Mouse (Mus musculus): ENCODE measurements at regions not wholly inside any gene's neighbourhood (a gene's known extent, or its start where the extent isn't known, plus 50 kb on each side); places are given as distances from the start of the nearest gene placed in this dataset.

DNA sequence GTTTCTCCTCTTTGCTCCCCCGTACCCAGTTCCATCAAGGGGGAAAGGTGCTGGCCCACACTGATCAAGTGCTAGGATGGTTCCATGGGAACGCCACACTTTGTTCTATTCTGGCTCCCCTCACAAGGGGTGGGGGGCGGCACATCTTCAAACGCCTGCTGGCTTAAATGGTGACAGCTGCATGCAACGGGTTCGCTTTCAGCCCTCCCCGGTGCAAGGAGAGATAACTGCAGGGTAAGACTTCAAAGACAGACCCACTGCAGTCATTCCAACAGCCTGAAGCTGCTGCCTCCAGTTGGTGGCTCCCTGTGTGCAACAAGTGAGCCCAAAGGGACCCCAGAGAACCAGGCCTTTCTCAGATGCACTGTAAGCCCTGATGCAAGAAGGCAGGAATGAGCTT, 173.9 kb upstream of the Lef1 start:
- DNase-seq = no peak

DNA sequence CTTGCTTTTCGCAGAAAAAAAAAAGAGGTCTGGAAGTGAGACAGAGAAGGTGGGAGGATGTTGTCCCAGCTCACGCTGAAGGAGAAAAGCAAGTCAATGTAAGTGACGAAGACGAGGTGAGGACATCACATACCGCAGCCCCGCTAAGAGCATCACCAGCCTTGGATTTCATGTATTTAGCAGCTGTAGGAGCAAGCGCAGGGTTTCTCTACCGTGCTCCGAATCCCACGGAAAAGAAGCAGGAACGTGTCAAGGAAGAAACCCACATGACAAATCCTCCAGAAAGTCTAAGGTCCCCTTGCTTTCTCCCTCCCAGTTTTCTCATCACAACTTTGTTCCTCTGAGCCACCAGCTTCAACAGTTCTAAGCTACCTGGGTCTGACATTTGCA, 174.3 kb upstream of the Lef1 start:
- DNase-seq = no peak

GRCm38 (mm10) chr3:130935302-130935925, 174.9 kb upstream of the Lef1 start:
- no peak for DNase-seq

DNA sequence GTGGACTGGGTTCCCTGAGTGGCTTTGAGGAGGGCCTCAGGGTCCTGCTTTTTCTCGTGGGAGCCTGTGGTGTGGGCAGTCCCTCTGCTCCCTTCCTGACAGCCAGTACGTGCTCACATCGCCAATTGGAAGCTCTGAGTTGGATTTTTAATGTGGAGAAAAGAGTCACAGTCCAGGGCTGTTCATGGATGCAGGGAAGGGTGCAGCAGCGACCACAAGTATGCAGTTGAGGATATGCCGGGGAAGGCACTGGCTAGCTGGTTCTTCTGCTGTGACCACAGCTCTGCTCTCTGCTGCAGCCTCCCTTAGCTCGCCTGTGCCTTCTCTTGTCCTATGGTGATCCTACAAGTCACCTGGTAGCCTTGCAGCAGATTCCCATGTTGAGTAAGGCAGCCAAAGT, 177.5 kb upstream of the Lef1 start:
- DNase-seq = no peak

DNA sequence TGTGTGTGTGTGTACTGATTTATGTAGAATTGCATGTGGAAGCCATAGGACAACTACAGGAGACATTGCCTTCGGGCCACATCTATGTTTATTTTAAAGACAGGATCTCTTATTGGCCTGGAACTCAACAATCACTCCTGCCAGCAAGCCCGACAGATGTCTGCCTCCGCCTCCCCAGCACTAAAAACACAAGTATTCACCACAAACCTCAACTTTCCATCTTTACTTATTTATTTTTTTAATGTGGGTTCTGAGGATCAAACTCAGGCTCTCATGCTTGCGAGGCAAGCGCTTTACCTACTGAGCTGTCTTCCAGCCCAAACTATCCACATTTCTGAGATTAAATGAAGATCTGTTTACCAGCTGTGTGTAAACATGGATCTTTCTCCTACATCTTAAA, 178.0 kb upstream of the Lef1 start:
- DNase-seq = no peak

DNA sequence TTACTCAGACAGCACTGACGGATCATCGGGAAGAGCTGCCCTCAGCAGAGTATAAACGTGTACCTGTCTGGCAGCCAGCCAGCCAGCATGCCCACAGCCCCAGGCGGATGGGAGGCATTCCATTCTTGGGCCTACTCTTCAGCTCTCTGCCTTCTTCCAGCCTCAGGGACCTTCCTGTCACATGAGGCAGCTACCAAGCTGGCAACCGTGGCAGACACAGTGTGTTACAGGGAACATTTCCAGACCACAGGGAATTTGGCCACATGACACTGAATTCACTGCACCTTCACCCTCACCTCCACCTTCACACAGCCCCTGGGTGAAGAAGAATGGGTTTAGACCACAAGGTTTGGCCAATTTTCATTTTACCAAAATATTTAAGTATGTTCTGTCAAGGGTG, 185.3 kb upstream of the Lef1 start:
- no peak for DNase-seq

GRCm38 (mm10) chr3:130923615-130923958, 186.7 kb upstream of the Lef1 start:
- no peak for DNase-seq

- DNase-seq = no peak
Observed at GRCm38 (mm10) chr3:130922812-130923614, 187.3 kb upstream of the Lef1 start.

DNA sequence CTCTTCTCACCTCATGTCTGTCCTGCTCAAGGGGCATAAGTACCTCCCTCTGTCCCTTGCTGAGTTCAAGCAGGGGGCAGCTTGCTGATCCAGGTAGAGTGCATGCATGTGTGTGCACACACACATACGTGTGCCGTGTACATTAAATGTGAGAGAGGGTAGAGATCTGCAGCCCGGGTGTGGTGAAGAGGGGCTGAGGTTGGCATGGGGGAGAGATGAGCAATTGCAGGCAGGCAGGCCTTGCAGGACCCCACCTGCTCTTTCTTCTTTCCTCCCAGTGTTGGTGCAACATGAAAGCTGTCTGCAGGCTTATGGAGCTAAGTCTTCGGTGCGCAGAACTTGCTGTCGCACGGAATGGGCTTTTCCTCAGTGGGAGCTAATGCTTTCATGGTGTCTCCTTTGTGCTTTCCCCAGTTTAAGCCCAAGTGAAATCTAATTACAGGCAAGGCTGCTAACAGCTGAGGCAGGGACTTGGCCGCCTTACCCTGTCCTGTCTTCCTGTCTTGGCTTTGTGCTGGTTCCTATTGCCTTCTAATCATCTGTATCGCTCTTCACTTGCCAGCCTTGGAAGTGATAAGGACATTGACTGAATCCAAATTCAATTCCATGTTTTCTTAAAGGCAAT, 188.5 kb upstream of the Lef1 start:
- DNase-seq = no peak

GRCm38 (mm10) chr3:130913812-130914211, 183.6 kb upstream of the Rpl34 start:
- no peak for DNase-seq

DNA sequence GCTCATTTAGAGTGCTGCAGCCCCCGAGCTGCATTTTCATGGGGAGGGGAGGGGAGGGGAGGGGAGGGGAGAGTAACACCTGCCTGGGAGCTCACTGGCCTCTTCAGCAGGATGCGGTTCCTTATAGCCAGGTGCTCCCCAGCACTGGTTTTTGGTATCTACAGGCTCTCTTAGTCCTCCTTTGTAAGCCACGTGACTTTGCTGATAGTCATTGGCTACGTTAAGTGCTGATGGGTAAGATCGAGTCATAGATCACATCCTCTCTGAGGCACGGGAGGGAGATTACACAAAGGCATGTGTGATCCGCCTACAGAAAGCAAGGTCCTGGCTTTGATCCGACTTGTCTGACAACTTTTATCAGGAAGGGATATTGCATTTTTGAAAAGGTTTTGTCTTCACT, 174.9 kb upstream of the Rpl34 start:
- DNase-seq = no peak

GRCm38 (mm10) chr3:130903329-130903728, 173.1 kb upstream of the Rpl34 start:
- no peak for DNase-seq

GRCm38 (mm10) chr3:130902376-130902775, 172.2 kb upstream of the Rpl34 start:
- no peak for DNase-seq

DNA sequence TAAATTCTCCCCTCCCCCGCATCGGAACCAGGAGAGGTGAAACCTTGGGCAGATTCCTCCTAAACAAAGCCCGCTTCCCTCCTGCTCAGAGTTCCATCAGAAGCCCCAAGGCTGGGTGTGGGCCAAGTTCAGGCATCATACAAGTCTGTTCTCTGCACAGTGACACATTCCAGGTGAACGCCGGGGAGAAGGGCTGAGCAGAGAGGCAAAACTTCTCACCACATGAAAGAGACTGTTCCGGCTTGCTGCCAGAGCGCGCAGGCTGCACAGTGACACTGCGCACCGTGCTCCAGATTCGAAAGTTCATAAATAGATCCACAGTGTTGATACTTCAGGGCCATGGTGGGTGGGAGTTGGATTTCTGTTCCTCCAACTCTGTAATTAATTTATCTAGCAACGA, 171.1 kb upstream of the Rpl34 start:
- DNase-seq = no peak

DNA sequence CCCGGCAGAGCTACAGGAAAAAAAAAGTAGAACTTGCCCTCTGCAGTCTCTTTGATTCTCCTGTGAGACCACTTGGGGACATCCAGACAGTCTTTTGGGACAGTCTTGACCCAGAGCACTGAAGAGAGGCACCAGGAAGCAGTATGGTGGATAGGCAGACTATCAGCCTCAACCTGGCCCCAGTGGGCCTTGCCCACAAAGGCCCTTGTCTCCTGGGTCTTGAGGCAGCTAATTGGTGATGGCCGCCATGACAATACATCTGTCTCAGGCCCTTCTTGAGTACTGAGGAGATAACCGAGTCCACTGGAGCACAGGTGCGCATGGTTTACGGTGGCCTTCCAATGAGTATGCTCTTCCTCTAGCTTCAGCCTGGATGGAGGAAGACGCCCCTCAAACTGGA, 170.6 kb upstream of the Rpl34 start:
- no peak for DNase-seq

DNA sequence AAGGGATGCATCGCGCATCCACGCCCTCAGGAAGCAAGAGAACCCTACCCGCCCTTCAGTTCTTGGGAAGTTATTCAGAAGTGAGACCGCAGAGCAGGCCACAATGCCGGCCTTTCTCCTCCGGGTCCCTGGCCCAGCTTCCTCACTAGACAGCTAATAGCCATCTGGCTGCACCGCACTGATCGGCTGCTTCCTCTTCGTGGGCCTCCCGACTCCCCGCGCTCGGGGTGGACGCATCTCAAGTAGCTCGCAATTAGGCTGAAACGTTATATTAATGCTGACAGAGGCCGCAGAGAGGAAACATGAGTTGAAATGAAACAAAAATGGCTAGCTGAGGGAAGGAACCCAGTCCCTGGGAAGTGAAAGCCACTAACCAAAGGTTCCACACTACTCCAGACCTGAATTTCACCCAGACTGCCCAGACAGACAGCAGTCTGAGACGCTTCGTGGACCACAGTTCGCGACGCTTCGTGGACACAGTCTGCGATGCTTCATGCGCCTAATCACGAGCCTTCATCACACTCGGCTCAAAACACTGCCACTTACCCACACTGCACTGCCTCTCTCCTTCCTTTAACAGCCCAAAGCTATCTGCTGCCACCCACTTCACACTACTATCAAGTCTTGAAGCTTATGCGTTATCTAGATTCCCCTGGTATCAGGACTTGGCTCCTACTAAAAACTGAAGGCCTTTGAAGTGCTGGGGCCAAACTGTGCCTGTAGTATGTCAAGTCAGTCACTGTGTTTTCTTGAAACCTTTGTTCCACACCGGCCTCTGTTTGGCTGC, 170.0 kb upstream of the Rpl34 start:
- DNase-seq = peak in 1 of 2 experiments; percentile 15

DNA sequence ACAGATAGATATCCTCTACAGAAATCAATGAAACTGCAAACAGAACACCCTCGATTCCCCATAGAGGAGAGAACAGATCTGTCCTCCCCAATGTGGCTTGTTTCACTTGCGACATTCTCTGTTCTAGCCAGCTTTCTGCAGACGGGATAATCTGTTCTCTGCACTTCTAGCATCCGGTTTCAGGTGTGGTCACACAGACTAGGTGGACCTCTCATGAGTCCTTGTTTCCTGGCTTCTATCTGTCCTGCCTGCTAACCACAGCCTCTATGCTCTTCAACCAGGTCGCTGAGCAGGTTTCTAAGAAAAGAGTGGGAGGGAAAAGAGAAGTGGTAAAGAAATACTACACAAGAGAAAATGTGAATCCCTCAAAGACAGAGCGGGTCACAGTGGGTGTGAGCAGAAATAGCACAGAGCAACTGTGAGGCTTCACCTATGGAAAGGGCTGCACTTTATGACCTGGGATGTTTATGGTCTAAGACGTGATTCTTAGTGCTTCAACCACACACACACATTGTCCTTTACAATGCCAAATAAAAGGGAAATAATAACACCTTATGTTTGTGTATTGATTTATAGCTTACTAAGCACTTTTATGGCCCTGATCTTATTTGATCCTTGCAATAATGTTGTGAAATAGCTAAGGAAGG, 164.1 kb upstream of the Rpl34 start:
- DNase-seq = no peak

DNA sequence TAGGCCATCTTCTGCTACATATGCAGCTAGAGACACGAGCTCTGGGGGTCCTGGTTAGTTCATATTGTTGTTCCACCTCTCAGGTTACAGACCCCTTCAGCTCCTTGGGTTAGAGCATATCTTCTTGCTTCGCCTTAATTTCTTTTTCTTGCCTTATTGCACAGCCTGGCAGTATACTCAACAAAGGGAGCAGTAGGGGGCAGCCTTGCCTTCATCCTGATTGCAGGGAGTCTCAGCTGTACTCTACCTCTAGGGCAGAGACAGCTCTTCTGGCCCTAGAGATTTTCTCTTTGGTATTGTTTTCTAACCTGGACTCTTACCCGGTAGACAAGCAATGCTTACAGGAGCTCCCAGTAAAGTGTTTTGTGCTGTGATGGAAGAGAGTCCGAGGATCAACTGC, 161.1 kb upstream of the Rpl34 start:
- DNase-seq = peak in 1 of 2 experiments; percentile 8

DNA sequence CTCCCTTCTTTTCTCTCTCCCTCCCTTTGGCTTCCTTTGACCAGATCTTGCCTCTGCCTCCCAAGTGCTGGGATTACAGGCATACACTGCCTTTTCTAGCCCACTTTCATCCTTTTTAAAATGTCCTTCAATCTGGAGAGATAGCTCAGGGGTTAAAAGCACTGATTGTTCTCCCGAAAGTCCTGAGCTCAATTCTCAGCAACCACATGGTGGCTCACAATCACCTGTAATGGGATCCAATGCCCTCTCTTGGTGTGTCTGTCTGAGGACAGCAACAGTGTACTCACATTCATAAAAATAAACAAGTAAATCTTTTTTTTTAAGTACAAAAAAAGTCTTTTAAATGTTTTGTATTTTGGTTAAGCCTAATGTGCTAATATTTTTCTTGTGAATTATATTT, 158.4 kb upstream of the Rpl34 start:
- DNase-seq = no peak

- peak; percentile 7 to 64 for DNase-seq
Observed at GRCm38 (mm10) chr3:130887540-130888312, 157.5 kb upstream of the Rpl34 start.

DNA sequence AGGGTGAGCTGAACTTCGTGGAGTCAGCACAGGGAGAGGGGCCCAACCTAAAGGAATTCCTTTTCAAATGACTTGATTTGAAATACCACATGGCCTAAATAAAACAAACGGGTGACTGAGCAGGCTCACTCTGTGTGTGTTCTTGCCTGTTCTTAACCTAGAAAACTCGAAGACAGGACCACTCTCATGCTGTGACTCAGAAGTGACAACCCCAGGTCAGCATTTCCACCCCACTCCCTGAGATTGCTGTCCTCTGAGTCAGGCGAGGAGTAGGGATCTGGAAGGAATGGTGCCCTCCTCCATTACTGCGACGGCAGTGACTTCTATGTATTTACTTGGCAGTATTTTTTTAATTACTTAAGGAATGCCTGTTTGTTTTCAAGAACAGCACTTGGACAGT, 155.8 kb upstream of the Rpl34 start:
- DNase-seq = no peak

DNA sequence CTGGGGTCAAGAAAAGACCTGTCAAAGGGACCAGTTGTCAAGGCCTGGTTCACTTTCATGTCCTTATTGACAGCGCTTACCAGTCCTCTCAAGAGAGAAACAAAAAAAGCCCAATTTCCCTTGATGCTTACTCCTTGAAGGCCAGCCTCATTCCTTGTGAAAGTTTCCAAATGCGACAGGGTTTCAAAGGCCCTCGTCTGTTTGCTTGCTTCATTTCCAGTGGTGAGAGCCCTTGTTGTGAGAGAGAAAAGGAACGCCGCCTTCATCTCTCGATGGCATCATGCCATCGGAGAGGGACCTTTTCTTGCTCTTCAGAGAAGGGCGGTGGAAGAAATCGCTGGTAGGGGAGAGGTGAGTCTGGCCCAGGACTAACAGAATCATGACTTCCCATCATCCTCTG, 154.2 kb upstream of the Rpl34 start:
- no peak for DNase-seq

Data from kidney, postnatal 36 days (tissue).